Mouse (Mus musculus): Measurements from ENCODE around the gene Bhmt.

GRCm38 (mm10) chr13:93612660-93613607, 24.8 kb downstream of the Bhmt start:
- TF ChIP-seq CTCF (IDR thresholded peaks at IDR 0.05; ENCODE audit: insufficient read depth, low read length) = peak; percentile 74
- no peak for TF ChIP-seq POLR2A (IDR thresholded peaks at IDR 0.05; ENCODE audit: borderline replicate concordance, extremely low read depth, low read depth, low read length)
